ENCODE assay signal across 14 mouse cellular contexts in the genomic region with DNA sequence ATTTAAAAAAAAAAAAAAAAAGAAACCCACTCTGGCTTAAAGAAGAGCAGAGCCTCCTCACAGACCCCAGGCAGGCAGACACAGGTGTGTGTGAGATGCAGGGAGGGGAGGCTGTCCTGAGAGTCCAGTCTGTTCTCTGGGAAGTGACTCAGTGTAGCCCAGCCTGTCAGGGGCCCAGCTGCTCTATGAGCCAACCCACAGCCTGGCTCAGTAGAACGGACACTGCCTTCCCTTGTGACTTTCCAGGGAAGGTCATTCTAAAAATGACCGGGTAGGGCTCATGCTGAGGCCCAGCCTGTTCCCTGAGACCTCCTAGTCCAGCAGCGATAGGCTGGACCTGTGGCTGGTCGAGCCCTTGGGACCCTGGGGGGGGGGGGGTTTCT.
A peak's percentile ranks its signal among the peaks of the same experiment; 100 is the strongest.
DNase-seq lines count a peak whose midpoint lies in the region; ATAC-seq lines count a peak whose summit lies in the region.
"Had no signal": no experiment of that assay in that cellular context is flagged by ENCODE, and none has a peak within 500 bp of the region (broad histone marks: within the 10 kb centered on the region; RNA-seq: fewer than 3 reads in every experiment).

No protein-coding gene starts in this region.

- H3K4me1 ChIP-seq in midbrain, embryonic 11.5 days (ENCODE audit: control insufficient read depth, insufficient read depth, low read length) = peaks cover 9% of the 10 kb centered on the region; the same call in 1 of the 2 replicates
- peaks cover 20% of the 10 kb centered on the region for H3K4me1 ChIP-seq in midbrain, embryonic 10.5 days
- peaks cover 23% of the 10 kb centered on the region for H3K4me1 ChIP-seq in heart, embryonic 13.5 days
- H3K4me1 ChIP-seq in hindbrain, embryonic 15.5 days (replicated peaks) = peaks cover 20% of the 10 kb centered on the region
- peaks cover 8% of the 10 kb centered on the region for H3K4me1 ChIP-seq in limb, embryonic 10.5 days

- H3K36me3 ChIP-seq in midbrain, embryonic 11.5 days (ENCODE audit: control insufficient read depth, insufficient read depth, low read length) = no peaks in the 10 kb centered on the region
- H3K36me3 ChIP-seq in midbrain, embryonic 10.5 days = no peaks in the 10 kb centered on the region
- H3K36me3 ChIP-seq in heart, embryonic 13.5 days = no peaks in the 10 kb centered on the region
- H3K36me3 ChIP-seq in hindbrain, embryonic 15.5 days = no peaks in the 10 kb centered on the region
- no peaks in the 10 kb centered on the region for H3K36me3 ChIP-seq in limb, embryonic 10.5 days

- H3K9ac ChIP-seq in midbrain, embryonic 11.5 days (ENCODE audit: low read length) = no peak overlapping the region
- 0 out of 2 replicates have a peak overlapping the region, but pooled peaks have one; percentile 25 for H3K9ac ChIP-seq in heart, embryonic 13.5 days
- H3K9ac ChIP-seq in hindbrain, embryonic 15.5 days = no peak overlapping the region

- WGBS in midbrain, embryonic 11.5 days = 35% methylated on average over 4 of the region's 4 CpGs
- 46% methylated on average over 4 of the region's 4 CpGs for WGBS in midbrain, embryonic 10.5 days
- WGBS in heart, embryonic 13.5 days = 24% methylated on average over 4 of the region's 4 CpGs
- WGBS in hindbrain, embryonic 15.5 days = 26% methylated on average over 4 of the region's 4 CpGs
- 39% methylated on average over 4 of the region's 4 CpGs for WGBS in limb, embryonic 10.5 days

- H3K27ac ChIP-seq in midbrain, embryonic 11.5 days (ENCODE audit: low read depth, low read length) = no peak overlapping the region
- no peak overlapping the region for H3K27ac ChIP-seq in midbrain, embryonic 10.5 days (replicated peaks)
- H3K27ac ChIP-seq in heart, embryonic 13.5 days (replicated peaks) = peak overlapping the region; percentile 88
- H3K27ac ChIP-seq in hindbrain, embryonic 15.5 days (replicated peaks) = peak overlapping the region; percentile 69
- no peak overlapping the region for H3K27ac ChIP-seq in limb, embryonic 10.5 days
- H3K27ac ChIP-seq: kidney, postnatal 0 days; stomach, postnatal 0 days had no signal

- H3K4me3 ChIP-seq in midbrain, embryonic 11.5 days (ENCODE audit: low read depth, low read length) = no peak overlapping the region
- H3K4me3 ChIP-seq in midbrain, embryonic 10.5 days = no peak overlapping the region; the same call in 1 of the 2 replicates
- H3K4me3 ChIP-seq in heart, embryonic 13.5 days = no peak overlapping the region
- no peak overlapping the region for H3K4me3 ChIP-seq in hindbrain, embryonic 15.5 days
- no peak overlapping the region for H3K4me3 ChIP-seq in limb, embryonic 10.5 days

- ATAC-seq in midbrain, embryonic 11.5 days (ENCODE audit: low FRiP score) = peak; percentile 63; the same call in 1 of the 2 replicates
- ATAC-seq in heart, embryonic 13.5 days (ENCODE audit: extremely low read depth, insufficient number of reproducible peaks, low FRiP score, low TSS enrichment) = peak; percentile 7; the same call in 1 of the 2 replicates
- ATAC-seq in hindbrain, embryonic 15.5 days (ENCODE audit: low FRiP score, low read depth) = peak; percentile 45; the same call in 1 of the 2 replicates

- DNase-seq in midbrain, embryonic 11.5 days (ENCODE audit: low spot score, missing footprints) = no peak
- no peak for DNase-seq in midbrain, embryonic 10.5 days (ENCODE audit: low spot score)
- DNase-seq in adrenal gland, postnatal 10 days = no peak
- DNase-seq in limb, embryonic 10.5 days (ENCODE audit: low spot score) = no peak
- DNase-seq in gastrocnemius, postnatal 4 days (ENCODE audit: low spot score in 2 of 2) = no peak
- DNase-seq: adrenal gland, postnatal 36 days; cerebellum, adult 9-10 months; layer of hippocampus, adult 9-11 months; left cerebral cortex, postnatal 4 days; lung, adult 18-20 months had no signal

- H3K9me3 ChIP-seq in midbrain, embryonic 11.5 days (ENCODE audit: control insufficient read depth, low read length) = no peaks in the 10 kb centered on the region
- H3K9me3 ChIP-seq in midbrain, embryonic 10.5 days (replicated peaks) = no peaks in the 10 kb centered on the region
- no peaks in the 10 kb centered on the region for H3K9me3 ChIP-seq in heart, embryonic 13.5 days
- H3K9me3 ChIP-seq in hindbrain, embryonic 15.5 days = no peaks in the 10 kb centered on the region
- H3K9me3 ChIP-seq in limb, embryonic 10.5 days (replicated peaks) = no peaks in the 10 kb centered on the region

- H3K27me3 ChIP-seq in midbrain, embryonic 11.5 days (ENCODE audit: control insufficient read depth, insufficient read depth, low read length) = no peaks in the 10 kb centered on the region
- H3K27me3 ChIP-seq in midbrain, embryonic 10.5 days (ENCODE audit: low read depth, poor library complexity, severe bottlenecking) = no peaks in the 10 kb centered on the region
- H3K27me3 ChIP-seq in heart, embryonic 13.5 days (replicated peaks) = no peaks in the 10 kb centered on the region
- H3K27me3 ChIP-seq in hindbrain, embryonic 15.5 days = no peaks in the 10 kb centered on the region
- no peaks in the 10 kb centered on the region for H3K27me3 ChIP-seq in limb, embryonic 10.5 days (ENCODE audit: low read depth, poor library complexity, severe bottlenecking)

- H3K4me2 ChIP-seq in midbrain, embryonic 11.5 days = peak overlapping the region; percentile 4; the same call in 1 of the 2 replicates
- H3K4me2 ChIP-seq in heart, embryonic 13.5 days = no peak overlapping the region; the same call in 1 of the 2 replicates
- no peak overlapping the region for H3K4me2 ChIP-seq in hindbrain, embryonic 15.5 days

Comparison
In these comparisons a context has a peak if more than half of its experiments do, and no peak if none do; other contexts are left out.
1. ATAC-seq: peak in every context shown above with its lines; median percentile 63 in midbrain, embryonic 11.5 days; 45 in hindbrain, embryonic 15.5 days; 7 in heart, embryonic 13.5 days.
2. H3K27ac ChIP-seq: peak in heart, embryonic 13.5 days (single experiment) and hindbrain, embryonic 15.5 days (single experiment); none in midbrain, embryonic 11.5 days (single experiment), midbrain, embryonic 10.5 days (single experiment) and limb, embryonic 10.5 days (single experiment).